Mouse (Mus musculus) myocyte (in vitro differentiated cells): ENCODE measurements around the gene Fos. TPM values are rescaled to one million over a fixed set of nuclear protein-coding genes. Genes with fewer than 3 reads are reported as not detected.
"Not testable (repeated sequence)": the region's sequence is repeated elsewhere in the genome, so short reads cannot be mapped to it uniquely, and the experiment has no call there.

Source experiments
- H3K27me3 ChIP-seq: one replicate; pipeline ENCODE4 v1.6.1; 2011; ENCODE audit not compliant: control insufficient read depth, insufficient read depth, insufficient read length
- H3K36me3 ChIP-seq: one replicate; pipeline ENCODE4 v1.6.1; 2011; ENCODE audit not compliant: control insufficient read depth, insufficient read depth
- H3K4me2 ChIP-seq: one replicate; pipeline ENCODE4 v1.6.1; 2011; ENCODE audit warnings: low read depth, control low read depth
- H3K4me3 ChIP-seq: one replicate; pipeline ENCODE4 v1.5.1; 2011; ENCODE audit warnings: mild to moderate bottlenecking, control low read depth, moderate library complexity
- H3K79me2 ChIP-seq: one replicate; pipeline ENCODE4 v1.6.1; 2011; ENCODE audit not compliant: control insufficient read depth, insufficient read depth
- H3ac ChIP-seq: one replicate; pipeline ENCODE4 v1.6.1; 2011; ENCODE audit not compliant: control insufficient read depth, insufficient read length
- E2F4 ChIP-seq: IDR thresholded peaks from one replicate; pipeline ENCODE4 v1.6.1; 2011; ENCODE audit warnings: mild to moderate bottlenecking, control low read depth, moderate library complexity; ENCODE audit not compliant: insufficient read depth
- USF1 ChIP-seq: IDR thresholded peaks from one replicate; pipeline ENCODE4 v1.6.1; 2011; ENCODE audit warnings: low read depth, mild to moderate bottlenecking, control low read depth, moderate library complexity
- polyA plus RNA-seq: library from polyadenylated mRNA; unstranded; fragments of >200 nt; fragmentation: generic; extraction: Trizol; gene quantifications from one replicate; pipeline ENCODE4 v1.2.1, GENCODE M21; 2012; ENCODE audit warnings: missing spikeins

Fos gene
- polyA plus RNA-seq, 1 experiment, result 3.1 TPM

GRCm38 (mm10) chr12:85524193-85524858, 50.6 kb downstream of the Fos start:
- Histone ChIP-seq H3K36me3 (no peaks in the 10 kb centered on the region), H3ac (no peak overlapping the region), H3K4me3 (no peak overlapping the region), H3K27me3 (no peaks in the 10 kb centered on the region), H3K79me2 (no peaks in the 10 kb centered on the region), H3K4me2 (peak overlapping the region; percentile 26)
- TF ChIP-seq E2F4, result no peak
- peak; percentile 7 for TF ChIP-seq USF1

- not testable (repeated sequence) for H3K36me3 ChIP-seq, H3K4me3 ChIP-seq, H3K4me2 ChIP-seq, H3K79me2 ChIP-seq, H3ac ChIP-seq, H3K27me3 ChIP-seq
Measured at GRCm38 (mm10) chr12:85524859-85525495, 51.3 kb downstream of the Fos start.

Other genes with a start within 250 kb of the Fos start
- gene Mlh3, start 203.3 kb upstream of the Fos start, polyA plus RNA-seq, result 1.4 TPM
- gene Acyp1, start 185.5 kb upstream of the Fos start, polyA plus RNA-seq, result 22.0 TPM
- gene Zc2hc1c, start 185.3 kb upstream of the Fos start, polyA plus RNA-seq, result 1.7 TPM
- gene Nek9, start 134.5 kb upstream of the Fos start, polyA plus RNA-seq, result 40.4 TPM
- 193 TPM for gene Tmed10, start 99.0 kb upstream of the Fos start, polyA plus RNA-seq
- 72.9 TPM for gene Jdp2, start 125.1 kb downstream of the Fos start, polyA plus RNA-seq
- gene Batf, start 212.8 kb downstream of the Fos start, polyA plus RNA-seq, result not detected